Mouse (Mus musculus) adrenal gland, adult 2 months (tissue): ENCODE measurements around the gene Olfr1308. TPM values are rescaled to one million over a fixed set of nuclear protein-coding genes. Genes with fewer than 3 reads are reported as not detected.

Source experiments
- DNase-seq: peaks from one replicate; pipeline ENCODE4 v3.0.0; 2021
- long read RNA-seq: library from polyadenylated mRNA; stranded (forward); transcript quantifications from one replicate; pipeline ENCODE4 v2.0.0, GENCODE M21; 2021
- polyA plus RNA-seq: library from polyadenylated mRNA; depleted of rRNA; stranded (reverse); fragments of >200 nt; gene quantifications from 2 replicates; pipeline ENCODE4 v1.2.3, GENCODE M21; 2012; rRNA removed
- total RNA-seq, 2 experiments: library from RNA; stranded (reverse); gene quantifications; 2 replicates each; pipeline ENCODE4 v1.2.3; 2021

Gene Olfr1308
- total RNA-seq (not detected), polyA plus RNA-seq (not detected in 2 replicates)
- long read RNA-seq, result 0 reads

- no peak for DNase-seq
These were observed at the start of gene Olfr1308 for GRCm38 (mm10) chr2:111964844-111965243. Olfr1308 (minus strand) TSS chr2:111964944.

GRCm38 (mm10) chr2:112012608-112013007 lies 47.9 kb upstream of the Olfr1308 start, which contains the start of gene Olfr1310:
Olfr1310 (minus strand) TSS chr2:112012708.
- no peak for DNase-seq

- DNase-seq, result no peak
These were observed 25.4 kb upstream of the Olfr1308 start, which contains the start of gene Olfr1309 for GRCm38 (mm10) chr2:111990181-111990580. Olfr1309 (minus strand) TSS chr2:111990281.

GRCm38 (mm10) chr2:111949340-111949739 lies 15.4 kb downstream of the Olfr1308 start, which contains the start of gene Olfr1307:
Olfr1307 (minus strand) TSS chr2:111949440.
- DNase-seq, result no peak

- DNase-seq, result no peak
These were observed 48.6 kb downstream of the Olfr1308 start, which contains the start of gene Olfr1306 for GRCm38 (mm10) chr2:111916171-111916570. Olfr1306 (minus strand) TSS chr2:111916271.

Other genes with a start within 250 kb of the Olfr1308 start
- gene Olfr1301, start 213.9 kb downstream of the Olfr1308 start, total RNA-seq, result not detected
- gene Olfr1301, start 213.9 kb downstream of the Olfr1308 start, polyA plus RNA-seq, result not detected in 2 replicates
- gene Olfr1302, start 187.5 kb downstream of the Olfr1308 start, total RNA-seq, result not detected
- gene Olfr1302, start 187.5 kb downstream of the Olfr1308 start, polyA plus RNA-seq, result not detected in 2 replicates
- gene Olfr1303, start 144.6 kb downstream of the Olfr1308 start, total RNA-seq, result not detected
- gene Olfr1303, start 144.6 kb downstream of the Olfr1308 start, polyA plus RNA-seq, result not detected in 2 replicates
- gene Olfr1305, start 87.8 kb downstream of the Olfr1308 start, total RNA-seq, result not detected
- not detected in 2 replicates for gene Olfr1305, start 87.8 kb downstream of the Olfr1308 start, polyA plus RNA-seq
- gene Olfr1306, start 48.7 kb downstream of the Olfr1308 start, total RNA-seq, result not detected
- gene Olfr1306, start 48.7 kb downstream of the Olfr1308 start, polyA plus RNA-seq, result not detected in 2 replicates
- gene Olfr1307, start 15.5 kb downstream of the Olfr1308 start, total RNA-seq, result under 1 TPM in 1 of 2 experiments, not detected in 1; under 0.01 TPM
- gene Olfr1307, start 15.5 kb downstream of the Olfr1308 start, polyA plus RNA-seq, result not detected in 2 replicates
- not detected for gene Olfr1309, start 25.3 kb upstream of the Olfr1308 start, total RNA-seq
- gene Olfr1309, start 25.3 kb upstream of the Olfr1308 start, polyA plus RNA-seq, result not detected in 2 replicates
- not detected for gene Olfr1310, start 47.8 kb upstream of the Olfr1308 start, total RNA-seq
- gene Olfr1310, start 47.8 kb upstream of the Olfr1308 start, polyA plus RNA-seq, result not detected in 2 replicates
- gene Olfr1311, start 59.5 kb upstream of the Olfr1308 start, total RNA-seq, result not detected
- gene Olfr1311, start 59.5 kb upstream of the Olfr1308 start, polyA plus RNA-seq, result not detected in 2 replicates
- not detected for gene Olfr1312, start 85.3 kb upstream of the Olfr1308 start, total RNA-seq
- not detected in 2 replicates for gene Olfr1312, start 85.3 kb upstream of the Olfr1308 start, polyA plus RNA-seq
- gene Olfr1313, start 112.9 kb upstream of the Olfr1308 start, total RNA-seq, result not detected
- gene Olfr1313, start 112.9 kb upstream of the Olfr1308 start, polyA plus RNA-seq, result not detected in 2 replicates
- gene Olfr1314, start 131.8 kb upstream of the Olfr1308 start, total RNA-seq, result not detected
- not detected in 2 replicates for gene Olfr1314, start 131.8 kb upstream of the Olfr1308 start, polyA plus RNA-seq
- not detected for gene Olfr1315-ps1, start 150.5 kb upstream of the Olfr1308 start, total RNA-seq
- gene Olfr1315-ps1, start 150.5 kb upstream of the Olfr1308 start, polyA plus RNA-seq, result not detected in 2 replicates
- gene Olfr1316, start 170.0 kb upstream of the Olfr1308 start, total RNA-seq, result not detected
- not detected in 2 replicates for gene Olfr1316, start 170.0 kb upstream of the Olfr1308 start, polyA plus RNA-seq
- not detected for gene Olfr1317, start 175.4 kb upstream of the Olfr1308 start, total RNA-seq
- gene Olfr1317, start 175.4 kb upstream of the Olfr1308 start, polyA plus RNA-seq, result not detected in 2 replicates
- gene Olfr1318, start 189.3 kb upstream of the Olfr1308 start, total RNA-seq, result not detected
- not detected in 2 replicates for gene Olfr1318, start 189.3 kb upstream of the Olfr1308 start, polyA plus RNA-seq